Mouse (Mus musculus): ENCODE measurements at regions not wholly inside any gene's neighbourhood (a gene's known extent, or its start where the extent isn't known, plus 50 kb on each side); places are given as distances from the start of the nearest gene placed in this dataset.
A peak's percentile ranks its signal among the peaks of the same experiment; 100 is the strongest.

- DNase-seq (ENCODE audit: low spot score in 2 of 2), result no peak
These were observed 136.1 kb upstream of the Cdkn2b start for GRCm38 (mm10) chr4:89446765-89447487.

DNA sequence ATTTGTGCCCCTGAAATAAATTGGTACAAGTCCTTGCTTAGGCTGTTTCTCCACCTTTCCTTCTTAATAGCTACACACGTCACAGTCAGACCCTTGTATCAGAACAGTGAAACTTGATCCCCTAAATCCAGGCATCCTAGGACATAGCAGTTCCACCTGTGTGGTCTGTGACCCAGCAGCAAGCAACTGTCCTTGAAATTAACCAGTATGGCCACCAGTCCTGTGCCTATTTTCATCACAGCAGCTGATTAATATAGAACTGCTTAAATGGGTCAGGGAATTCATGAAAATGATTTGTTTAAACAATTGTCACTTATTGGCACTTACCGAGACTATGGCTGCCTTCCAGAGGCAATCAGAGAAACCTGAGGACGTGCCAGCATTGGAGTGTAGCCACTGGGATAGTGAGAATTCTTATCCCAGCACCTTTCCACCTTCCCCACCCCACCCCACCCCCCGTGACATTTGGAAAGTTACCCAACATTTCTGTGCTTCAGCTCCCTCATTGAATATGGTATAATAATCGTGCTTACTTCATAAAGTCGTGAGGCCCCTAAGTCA, 135.4 kb upstream of the Cdkn2b start:
- DNase-seq (ENCODE audit: low spot score in 2 of 2), result no peak

DNA sequence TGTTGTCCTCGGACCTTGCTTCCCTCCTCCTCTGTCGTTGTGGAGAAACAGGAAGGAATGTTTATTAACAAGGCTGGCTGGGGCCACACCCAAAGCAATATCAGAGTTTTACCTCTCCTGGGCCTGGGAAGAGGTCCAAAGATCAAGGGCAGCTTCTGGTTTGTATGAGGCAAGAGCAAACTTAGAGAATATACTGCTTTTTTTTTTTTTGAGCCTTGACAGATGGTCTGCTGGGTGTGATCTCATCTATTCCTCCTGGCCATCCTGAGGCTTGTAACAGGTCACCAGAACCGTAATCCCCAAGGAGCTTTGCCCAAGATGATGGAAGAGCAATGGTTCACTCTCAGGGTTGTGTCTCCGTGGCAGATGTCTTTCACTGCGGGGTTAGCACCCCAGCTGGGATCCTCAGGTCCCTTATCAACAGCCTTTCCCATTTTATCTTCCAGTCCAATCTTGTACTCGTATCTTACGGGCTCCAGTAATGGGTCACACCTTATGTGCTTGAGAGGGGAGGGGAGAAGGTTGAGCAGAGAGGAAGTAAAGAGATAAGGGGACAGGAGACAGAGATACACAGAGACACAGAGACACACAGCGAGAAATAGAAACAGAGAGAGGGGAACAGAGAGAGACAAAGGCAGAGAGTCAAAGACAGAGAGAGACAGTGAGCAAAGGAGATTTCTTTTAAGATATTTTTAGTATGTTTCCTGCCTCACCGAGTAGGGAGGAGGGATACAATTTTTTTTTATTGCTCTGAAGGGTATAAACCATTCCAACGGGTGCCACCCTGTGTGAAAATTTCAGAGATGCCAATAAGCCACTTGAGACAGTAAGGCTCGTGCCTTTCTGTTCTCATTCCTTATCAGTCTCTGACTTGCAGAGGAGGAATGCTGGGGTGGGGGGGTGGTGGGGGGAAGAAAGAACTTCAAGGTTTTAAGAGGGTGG, 134.6 kb upstream of the Cdkn2b start:
- no peak for DNase-seq (ENCODE audit: low spot score in 2 of 2)

DNA sequence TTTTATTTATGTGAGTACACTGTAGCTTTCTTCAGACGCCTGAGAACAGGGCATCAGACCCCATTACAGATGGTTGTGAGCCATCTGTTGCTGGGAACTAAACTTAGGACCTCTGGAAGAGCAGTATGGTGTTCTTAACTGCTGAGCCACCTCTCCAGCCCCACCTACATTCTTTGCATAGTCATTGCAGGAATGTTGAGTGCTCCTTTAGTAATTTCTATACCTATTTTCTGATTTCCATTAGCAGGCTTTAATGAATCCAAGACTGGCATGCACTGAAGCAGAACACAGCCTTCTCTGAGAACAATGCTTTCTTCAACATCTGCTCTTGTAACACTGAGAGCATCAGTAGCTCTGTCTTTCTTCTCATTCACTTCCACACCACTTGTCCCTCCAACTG, 131.7 kb upstream of the Cdkn2b start:
- no peak for DNase-seq (ENCODE audit: low spot score in 2 of 2)

- DNase-seq (ENCODE audit: low spot score in 2 of 2), result no peak
These were observed 130.0 kb upstream of the Cdkn2b start for GRCm38 (mm10) chr4:89440821-89441220.

- no peak for DNase-seq (ENCODE audit: low spot score in 2 of 2)
These were observed 129.5 kb upstream of the Cdkn2b start for GRCm38 (mm10) chr4:89440326-89440725.

- no peak for DNase-seq (ENCODE audit: low spot score in 2 of 2)
These were observed 127.8 kb upstream of the Cdkn2b start for GRCm38 (mm10) chr4:89438665-89439064.

- DNase-seq (ENCODE audit: low spot score in 2 of 2), result no peak
These were observed 125.9 kb upstream of the Cdkn2b start for GRCm38 (mm10) chr4:89436764-89437163.

- no peak for DNase-seq (ENCODE audit: low spot score in 2 of 2)
These were observed 123.3 kb upstream of the Cdkn2b start for GRCm38 (mm10) chr4:89434152-89434551.

- DNase-seq (ENCODE audit: low spot score in 2 of 2), result no peak
These were observed 122.7 kb upstream of the Cdkn2b start for GRCm38 (mm10) chr4:89433528-89433927.

GRCm38 (mm10) chr4:89431520-89431919, 120.7 kb upstream of the Cdkn2b start:
- no peak for DNase-seq (ENCODE audit: low spot score in 2 of 2)

DNA sequence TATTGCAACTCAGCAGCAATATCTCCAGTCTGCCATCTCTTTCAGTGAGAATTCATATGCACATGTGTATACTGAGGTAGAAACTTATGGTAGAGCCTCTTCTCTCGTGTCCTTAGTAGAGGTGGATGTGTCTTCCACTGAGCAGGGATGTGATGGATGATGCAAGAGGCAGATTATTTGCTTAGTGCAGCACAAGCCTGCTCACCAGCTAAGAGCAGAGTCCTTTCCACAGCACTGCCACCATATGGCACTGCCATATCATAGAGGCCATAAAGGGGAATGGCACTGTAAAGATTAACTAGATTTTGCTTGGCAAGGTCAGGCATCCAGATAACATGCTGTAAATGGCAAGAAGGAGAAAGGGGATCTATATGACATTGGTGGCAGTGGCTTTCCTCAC, 117.6 kb upstream of the Cdkn2b start:
- DNase-seq (ENCODE audit: low spot score in 2 of 2), result no peak

DNA sequence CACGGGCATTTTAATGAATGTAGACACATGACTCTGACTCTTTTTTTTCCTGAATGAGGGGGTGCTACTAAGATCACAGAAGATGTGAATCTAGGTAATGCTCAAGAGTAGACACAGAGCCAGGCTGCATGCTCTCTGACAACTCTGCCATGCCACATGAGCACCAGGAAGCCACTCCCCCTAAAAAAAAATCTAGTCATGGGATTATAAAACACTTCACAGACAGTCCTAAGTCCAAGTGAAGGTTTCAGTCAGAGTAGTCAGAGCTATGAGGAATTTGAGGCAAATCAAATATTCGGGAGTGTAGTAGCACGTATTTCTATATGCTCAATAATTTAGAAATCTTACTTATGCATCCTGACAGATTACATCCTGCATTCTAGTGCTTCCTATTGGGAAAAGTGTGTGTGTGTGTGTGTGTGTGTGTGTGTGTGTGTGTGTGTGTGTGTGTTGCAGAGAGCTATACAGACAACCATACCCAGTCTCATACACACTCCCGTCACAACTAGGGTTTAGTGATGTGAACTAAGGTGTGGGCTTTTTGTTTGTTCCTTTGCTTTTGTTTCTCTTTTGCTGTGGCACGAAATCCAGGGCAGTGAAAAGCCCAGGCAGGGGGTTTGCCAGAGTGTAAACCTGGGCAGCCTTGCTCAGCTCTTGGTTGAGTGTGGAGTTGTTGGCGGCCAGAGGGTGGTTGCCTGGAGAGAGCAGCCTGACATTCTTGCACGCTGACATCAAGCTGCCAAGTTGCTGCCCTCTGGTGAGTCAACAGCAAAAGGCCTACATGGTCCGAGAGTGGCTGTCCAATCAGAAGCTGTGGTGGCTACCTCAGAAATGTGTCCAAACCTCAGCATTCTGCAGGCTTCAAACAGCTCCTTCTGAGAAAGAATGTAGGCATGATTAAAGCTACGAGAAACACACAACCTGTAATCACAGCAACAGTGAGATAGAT, 116.8 kb upstream of the Cdkn2b start:
- DNase-seq (ENCODE audit: low spot score in 2 of 2), result no peak

GRCm38 (mm10) chr4:89425916-89426315, 115.1 kb upstream of the Cdkn2b start:
- no peak for DNase-seq (ENCODE audit: low spot score in 2 of 2)

DNA sequence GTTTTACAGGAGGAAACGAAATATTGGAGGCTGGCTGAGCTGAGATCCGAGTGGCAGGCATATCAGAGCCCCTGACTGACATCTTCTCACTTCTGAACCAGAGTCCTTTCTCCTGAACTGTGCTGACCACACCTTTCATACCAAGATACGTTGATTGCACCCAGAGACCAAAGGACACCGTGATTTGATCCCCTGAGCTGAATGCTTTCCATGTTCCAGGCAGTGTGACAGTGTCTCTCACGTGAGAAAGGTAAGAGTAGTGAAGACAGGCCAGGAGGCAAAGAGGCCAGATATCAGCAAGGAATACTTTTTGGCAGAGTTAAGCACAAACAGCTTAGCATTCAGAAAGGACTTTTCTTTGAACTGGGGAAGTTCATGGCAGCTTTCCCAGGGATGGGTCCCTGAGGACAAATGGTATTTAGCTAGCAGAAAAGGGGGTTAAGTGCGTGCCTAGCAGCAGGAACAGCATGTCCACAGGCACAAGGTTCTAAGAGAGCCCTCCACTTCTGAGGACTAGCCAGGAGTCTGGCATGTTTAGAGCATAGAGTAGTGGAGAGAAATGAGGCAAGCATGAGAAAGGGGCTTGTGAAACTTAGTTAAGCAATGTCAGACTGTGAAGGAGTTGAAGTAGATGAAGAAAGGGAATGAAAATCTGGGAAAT, 111.0 kb upstream of the Cdkn2b start:
- DNase-seq (ENCODE audit: low spot score in 2 of 2), result peak; percentile 42 to 57

- DNase-seq (ENCODE audit: low spot score in 2 of 2), result no peak
These were observed 110.0 kb upstream of the Cdkn2b start for GRCm38 (mm10) chr4:89420868-89421267.

GRCm38 (mm10) chr4:89419507-89419906, 108.7 kb upstream of the Cdkn2b start:
- no peak for DNase-seq (ENCODE audit: low spot score in 2 of 2)

- no peak for DNase-seq (ENCODE audit: low spot score in 2 of 2)
These were observed 94.9 kb upstream of the Cdkn2b start for GRCm38 (mm10) chr4:89405624-89406167.

- no peak for DNase-seq (ENCODE audit: low spot score in 2 of 2)
These were observed 92.3 kb upstream of the Cdkn2b start for GRCm38 (mm10) chr4:89403151-89403550.

DNA sequence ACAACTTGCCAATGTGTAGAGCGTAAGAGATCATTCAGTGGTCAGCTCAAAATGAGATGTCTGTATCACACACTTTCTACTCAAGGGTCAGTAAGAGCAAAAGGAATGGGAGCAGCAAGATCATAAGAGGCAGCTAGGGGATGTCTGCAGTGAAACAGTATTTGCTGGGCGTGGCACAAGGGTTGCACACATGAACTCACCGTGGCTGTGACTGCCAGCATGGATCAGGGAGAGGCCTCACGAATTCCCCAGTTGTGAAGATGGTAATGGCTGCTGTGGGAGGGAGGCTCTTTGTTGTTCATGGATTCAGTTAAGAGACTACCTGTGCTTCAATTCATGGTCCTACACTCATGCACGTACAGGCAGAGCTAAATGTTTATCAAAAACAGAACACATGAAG, 91.5 kb upstream of the Cdkn2b start:
- no peak for DNase-seq (ENCODE audit: low spot score in 2 of 2)

Measured in gastrocnemius, adult 8-10 months (tissue).